Mouse (Mus musculus) embryonic facial prominence, embryonic 14.5 days (tissue): ENCODE data around the gene Trim69. TPM values are rescaled to one million over a fixed set of nuclear protein-coding genes. Genes with fewer than 3 reads are reported as not detected.

Experiments
- ATAC-seq: fragments of 200-750 bp; cut with Nextera tagmentation; 2 replicates; pipeline ENCODE4 v1.8.0; 2017; ENCODE audit warnings: low read depth, moderate number of reproducible peaks, moderate TSS enrichment
- DNase-seq: peaks from one replicate; pipeline ENCODE4 v3.0.0-alpha.2; 2015; ENCODE audit warnings: low spot score
- H3K27ac ChIP-seq: fragments of 300-500 bp; sonication (generic); replicated peaks from 2 replicates; pipeline ENCODE4 v1.5.1; 2014; ENCODE audit warnings: low read depth, mild to moderate bottlenecking, low read length, moderate library complexity
- H3K27me3 ChIP-seq: fragments of 300-500 bp; sonication (generic); replicated peaks from 2 replicates; pipeline ENCODE4 v1.6.1; 2014; ENCODE audit warnings: low read length; ENCODE audit not compliant: control insufficient read depth, insufficient read depth
- H3K36me3 ChIP-seq: fragments of 300-500 bp; sonication (generic); 2 replicates; pipeline ENCODE4 v1.6.1; 2014; ENCODE audit warnings: low read length, mixed read lengths; ENCODE audit not compliant: control insufficient read depth, insufficient read depth
- H3K4me1 ChIP-seq: fragments of 300-500 bp; sonication (generic); 2 replicates; pipeline ENCODE4 v1.6.1; 2014; ENCODE audit warnings: antibody characterized with exemption, low read length; ENCODE audit not compliant: control insufficient read depth, insufficient read depth
- H3K4me2 ChIP-seq: fragments of 300-500 bp; sonication (generic); 2 replicates; pipeline ENCODE4 v1.6.1; 2014; ENCODE audit warnings: low read depth, mild to moderate bottlenecking, low read length, moderate library complexity, mixed read lengths
- H3K4me3 ChIP-seq: fragments of 300-500 bp; sonication (generic); 2 replicates; pipeline ENCODE4 v1.5.1; 2014; ENCODE audit warnings: low read depth, mild to moderate bottlenecking, low read length
- H3K9ac ChIP-seq: fragments of 300-500 bp; sonication (generic); 2 replicates; pipeline ENCODE4 v1.6.1; 2014; ENCODE audit warnings: low read depth, mild to moderate bottlenecking, low read length, moderate library complexity, mixed read lengths
- H3K9me3 ChIP-seq: fragments of 300-500 bp; sonication (generic); 2 replicates; pipeline ENCODE4 v1.6.1; 2016; ENCODE audit warnings: low read length; ENCODE audit not compliant: control insufficient read depth
- WGBS: fragments of 180-500 bp; shearing (Covaris S2); extraction: QIAGEN DNeasy Blood & Tissue Kit; methylation state at CpG from one replicate; pipeline ENCODE4 v1.1.7; 2014; 5-methylcytosine and 5-hydroxymethylcytosine counted together
- polyA plus RNA-seq: library from polyadenylated mRNA; unstranded; fragments of >200 nt; fragmentation: Nextera tagmentation; extraction: Ambion mirVana; gene quantifications from 2 replicates; pipeline ENCODE4 v1.2.1, GENCODE M21; 2014

The Trim69 gene
- polyA plus RNA-seq, 1 experiment from 2014 or later: 0.10 TPM

DNA sequence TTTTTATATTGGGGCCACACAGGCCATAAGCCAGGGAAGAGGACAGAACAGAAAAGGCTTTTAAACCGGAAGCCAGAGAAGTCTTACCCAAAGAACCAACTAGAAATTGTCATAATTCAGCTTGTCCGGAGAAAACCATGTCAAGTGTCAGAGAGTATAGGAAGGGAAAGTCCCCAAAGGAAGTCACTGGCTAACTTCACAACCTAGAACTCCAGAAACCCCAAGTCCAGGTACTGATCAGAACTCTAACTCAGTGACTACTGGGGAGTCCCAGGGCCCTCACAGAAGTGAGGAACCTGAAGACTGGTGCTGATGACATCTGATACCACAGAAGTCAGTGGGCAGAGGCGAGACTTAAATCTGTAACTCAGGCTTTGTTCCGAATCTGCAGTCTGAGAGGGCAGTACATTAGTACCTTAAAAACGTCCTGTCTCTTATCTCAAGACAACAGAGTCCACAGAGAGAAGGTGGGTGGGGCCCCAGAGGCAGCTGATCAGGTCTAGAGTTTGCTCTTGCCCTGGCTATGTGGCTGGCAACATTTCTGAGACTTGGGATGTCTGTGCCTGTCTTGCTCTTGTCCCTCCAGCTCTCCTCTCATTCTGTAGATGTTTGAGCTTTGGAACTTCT lies 22.5 kb upstream of the Trim69 start:
- Histone ChIP-seq H3K9me3 (no peaks in the 10 kb centered on the region), H3K4me3 (no peak overlapping the region), H3K9ac (no peak overlapping the region), H3K27ac (no peak overlapping the region), H3K4me2 (no peak overlapping the region), H3K36me3 (no peaks in the 10 kb centered on the region), H3K27me3 (no peaks in the 10 kb centered on the region), H3K4me1 (no peaks in the 10 kb centered on the region)
- ATAC-seq (no peak), DNase-seq (no peak)
- 59% methylated on average over 5 of the region's 5 CpGs for WGBS

GRCm38 (mm10) chr2:122140815-122141214 lies 19.7 kb upstream of the Trim69 start:
- Histone ChIP-seq H3K36me3 (no peaks in the 10 kb centered on the region), H3K4me2 (no peak overlapping the region), H3K9ac (no peak overlapping the region), H3K27ac (no peak overlapping the region), H3K27me3 (no peaks in the 10 kb centered on the region), H3K4me3 (no peak overlapping the region), H3K9me3 (no peaks in the 10 kb centered on the region), H3K4me1 (no peaks in the 10 kb centered on the region)
- DNase-seq (no peak), ATAC-seq (no peak)
- 82% methylated on average over 2 of the region's 2 CpGs for WGBS

DNA sequence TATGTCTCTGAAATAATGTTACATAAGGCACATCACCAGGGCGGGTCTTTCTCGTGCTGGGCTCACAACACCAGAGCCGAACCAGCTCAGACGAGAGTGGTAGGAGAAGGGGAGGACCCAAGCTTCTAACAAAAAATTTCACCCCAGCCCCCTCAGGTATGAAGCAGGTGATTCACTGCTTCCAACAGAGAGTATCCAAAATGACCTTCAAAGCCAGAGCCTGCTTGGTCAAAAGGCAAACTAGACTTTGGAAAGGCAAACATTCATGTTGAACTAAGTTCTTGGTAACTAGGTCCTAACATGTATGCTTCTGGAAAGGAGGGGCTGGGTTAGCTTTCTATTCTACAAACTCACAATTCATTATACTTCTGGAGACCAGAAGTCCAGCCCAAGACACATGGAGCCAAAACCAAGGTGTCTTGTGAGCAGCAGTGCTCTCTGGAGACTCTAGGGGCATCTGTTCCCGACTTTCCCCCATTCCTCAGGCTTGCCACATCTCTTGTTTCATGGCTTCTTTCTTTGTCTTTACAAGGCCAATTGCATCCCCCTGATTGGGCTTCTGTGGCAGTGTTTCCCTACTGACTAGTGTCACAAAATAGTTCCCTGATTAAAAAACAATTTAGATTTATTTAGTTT lies 19.1 kb upstream of the Trim69 start:
- no peak for ATAC-seq
- H3K27ac ChIP-seq: no peak overlapping the region

DNA sequence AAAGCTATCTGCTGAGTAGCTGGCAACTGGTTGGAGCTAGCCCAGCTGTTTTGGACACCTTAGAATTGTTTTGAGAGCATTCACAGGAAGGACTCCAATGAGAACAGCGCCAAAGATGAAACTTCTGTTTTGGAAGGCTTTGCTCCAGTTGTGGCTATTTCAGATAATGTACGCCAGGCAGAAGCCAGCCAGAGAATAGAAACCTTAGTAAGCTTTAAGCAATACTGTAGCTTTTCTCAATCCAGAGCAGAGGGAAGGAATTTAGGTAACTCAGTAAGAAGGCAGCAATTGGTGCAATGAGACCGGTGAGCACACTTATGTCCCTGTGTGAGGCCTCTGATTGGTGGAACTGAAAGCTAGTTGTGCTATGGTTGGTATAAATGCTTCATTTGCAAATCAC lies 17.4 kb upstream of the Trim69 start:
- 92% methylated on average over 3 of the region's 3 CpGs for WGBS
- H3K36me3 ChIP-seq: no peaks in the 10 kb centered on the region
- no peaks in the 10 kb centered on the region for H3K9me3 ChIP-seq
- no peak overlapping the region for H3K4me3 ChIP-seq
- no peak overlapping the region for H3K9ac ChIP-seq
- no peak for ATAC-seq
- H3K4me2 ChIP-seq: no peak overlapping the region
- no peak overlapping the region for H3K27ac ChIP-seq
- H3K27me3 ChIP-seq: no peaks in the 10 kb centered on the region
- no peaks in the 10 kb centered on the region for H3K4me1 ChIP-seq
- DNase-seq: no peak

More for the DNA sequence above, 19.1 kb upstream of the Trim69 start:
- Histone ChIP-seq H3K4me3 (no peak overlapping the region), H3K4me1 (no peaks in the 10 kb centered on the region), H3K4me2 (no peak overlapping the region), H3K27me3 (no peaks in the 10 kb centered on the region), H3K9ac (no peak overlapping the region), H3K9me3 (no peaks in the 10 kb centered on the region), H3K36me3 (no peaks in the 10 kb centered on the region)
- no peak for DNase-seq
- 70% methylated on average over 5 of the region's 5 CpGs for WGBS

DNA sequence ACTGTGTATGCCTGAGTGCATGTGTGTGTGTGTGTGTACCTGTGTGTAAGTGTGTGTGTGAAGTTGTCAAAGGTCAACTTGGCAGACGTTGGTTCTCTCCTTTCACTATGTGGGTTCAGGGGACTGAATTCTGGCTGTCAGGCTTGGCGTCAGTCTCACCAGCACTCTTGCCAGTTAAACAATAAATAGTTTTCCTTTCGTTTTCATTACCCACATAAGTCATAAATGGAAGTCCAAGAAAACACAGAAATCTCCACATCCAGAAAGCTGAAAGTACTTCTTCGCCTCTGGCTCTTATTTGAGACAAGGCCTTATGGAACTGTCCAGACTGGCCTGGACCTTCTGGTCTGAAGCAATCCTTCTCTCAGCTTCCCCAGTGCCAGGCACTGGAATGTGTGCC lies 14.7 kb upstream of the Trim69 start:
- Histone ChIP-seq H3K9ac (no peak overlapping the region), H3K36me3 (no peaks in the 10 kb centered on the region), H3K27ac (no peak overlapping the region), H3K27me3 (no peaks in the 10 kb centered on the region), H3K4me2 (no peak overlapping the region), H3K9me3 (no peaks in the 10 kb centered on the region), H3K4me3 (no peak overlapping the region), H3K4me1 (0 out of 2 replicates have a peak, but pooled peaks cover 5% of the 10 kb centered on the region)
- WGBS: 67% methylated on average over 4 of the region's 4 CpGs
- ATAC-seq (no peak), DNase-seq (no peak)

DNA sequence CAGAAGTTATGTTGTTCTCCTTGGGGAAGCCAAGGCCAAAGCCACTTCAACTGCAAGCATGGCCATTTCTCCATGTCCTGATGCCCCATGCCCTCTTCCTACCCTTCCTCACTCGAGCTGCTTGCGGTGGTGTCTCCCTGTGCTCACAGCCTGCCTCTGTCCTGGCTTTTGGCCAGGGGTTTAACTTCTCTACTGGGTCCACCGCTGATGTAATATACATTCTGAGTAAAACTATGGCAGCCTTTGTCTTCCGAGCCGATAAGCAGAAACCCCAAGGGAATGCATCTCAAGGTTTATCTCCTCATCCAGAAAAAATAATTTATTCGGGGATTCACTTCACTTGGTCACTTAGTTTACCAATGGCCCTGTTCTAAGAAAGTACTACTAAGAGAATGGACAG lies 13.8 kb upstream of the Trim69 start:
- Histone ChIP-seq H3K9me3 (no peaks in the 10 kb centered on the region), H3K4me1 (0 out of 2 replicates have a peak, but pooled peaks cover 5% of the 10 kb centered on the region), H3K4me3 (no peak overlapping the region), H3K36me3 (0 out of 2 replicates have a peak, but pooled peaks cover 2% of the 10 kb centered on the region), H3K9ac (no peak overlapping the region), H3K27me3 (no peaks in the 10 kb centered on the region), H3K4me2 (peak overlapping the region; percentile 65; the same call in 1 of the 2 replicates), H3K27ac (no peak overlapping the region)
- DNase-seq: no peak
- WGBS: 72% methylated on average over 6 of the region's 6 CpGs
- no peak for ATAC-seq

DNA sequence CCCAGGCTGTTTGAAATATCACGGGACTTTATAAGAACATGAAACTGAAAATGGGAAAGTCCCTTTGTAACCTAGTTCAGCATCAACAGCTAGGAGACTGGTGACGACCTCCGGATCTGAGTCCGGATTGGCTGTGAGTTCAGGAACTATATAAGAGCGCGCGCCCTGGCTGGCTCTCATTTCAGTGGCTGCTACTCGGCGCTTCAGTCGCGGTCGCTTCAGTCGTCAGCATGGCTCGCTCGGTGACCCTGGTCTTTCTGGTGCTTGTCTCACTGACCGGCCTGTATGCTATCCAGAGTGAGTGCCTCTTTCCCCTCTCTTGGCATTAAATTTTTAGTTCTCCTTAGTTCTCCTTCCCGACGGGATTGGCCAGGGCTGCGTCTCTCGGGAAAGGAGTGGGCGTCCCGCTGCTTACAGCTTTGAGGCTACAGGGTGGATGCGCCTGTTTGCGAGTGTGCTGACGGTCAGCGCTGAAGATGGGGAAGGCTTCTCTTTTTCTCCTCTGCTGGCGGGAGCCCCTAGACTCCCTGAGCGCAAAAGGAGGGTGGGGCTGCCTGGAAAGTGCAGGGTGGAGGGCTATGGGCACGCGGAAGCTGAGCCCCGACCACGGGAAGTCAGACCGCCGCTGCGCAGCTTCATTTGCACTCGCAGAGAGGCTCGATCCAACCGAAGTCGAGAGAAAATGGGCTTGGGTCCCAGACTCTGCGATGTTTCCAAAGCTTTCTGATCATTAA lies 12.8 kb upstream of the Trim69 start, which contains the start of gene B2m:
B2m (plus strand) TSS at position 179 of the 734 bp plus-strand sequence.
- Histone ChIP-seq H3K36me3 (0 out of 2 replicates have a peak, but pooled peaks cover 6% of the 10 kb centered on the region), H3K4me2 (peak within 1 kb of the TSS; percentile 65), H3K27ac (peak within 1 kb of the TSS; percentile 84), H3K9me3 (no peaks in the 10 kb centered on the region), H3K4me1 (0 out of 2 replicates have a peak, but pooled peaks cover 5% of the 10 kb centered on the region), H3K4me3 (peak within 1 kb of the TSS; percentile 80), H3K9ac (peak within 1 kb of the TSS; percentile 76), H3K27me3 (no peaks in the 10 kb centered on the region)
- under 1% methylated on average over 40 of the region's 40 CpGs for WGBS
- ATAC-seq (peak; percentile 98), DNase-seq (peak; percentile 98)

DNA sequence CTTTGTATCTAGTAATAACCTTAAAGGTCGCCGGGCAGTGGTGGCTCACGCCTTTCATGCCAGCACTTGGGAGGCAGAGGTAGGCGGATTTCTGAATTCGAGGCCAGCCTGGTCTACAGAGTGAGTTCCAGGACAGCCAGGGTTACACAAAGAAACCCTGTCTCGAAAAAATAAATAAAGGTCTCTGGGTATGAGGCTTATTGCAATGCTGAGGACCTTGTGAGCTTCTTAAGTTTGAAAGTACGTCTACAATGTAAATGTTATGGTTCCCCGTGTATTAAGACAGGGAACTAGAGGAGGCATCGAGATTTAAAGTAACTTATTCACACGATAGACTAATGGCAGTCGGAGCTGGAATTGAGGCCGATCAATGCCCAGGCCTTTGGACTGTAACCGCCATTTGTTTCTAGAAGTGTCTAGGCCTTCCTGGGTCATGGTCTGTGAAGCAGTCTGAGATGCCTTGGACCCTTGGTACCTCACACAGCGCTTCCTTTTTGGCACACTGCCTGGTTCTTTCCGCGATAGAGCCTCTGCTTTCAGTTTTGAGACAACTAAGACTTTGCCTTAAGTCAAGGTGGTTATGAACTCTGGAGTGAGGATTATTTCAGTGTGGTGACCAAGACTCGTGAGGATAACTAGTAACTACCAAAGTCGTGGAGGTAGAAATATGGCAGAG lies 12.1 kb upstream of the Trim69 start:
- Histone ChIP-seq H3K9ac (peak overlapping the region; percentile 76), H3K27me3 (no peaks in the 10 kb centered on the region), H3K4me3 (peak overlapping the region; percentile 80), H3K4me2 (peak overlapping the region; percentile 65), H3K4me1 (0 out of 2 replicates have a peak, but pooled peaks cover 5% of the 10 kb centered on the region), H3K9me3 (no peaks in the 10 kb centered on the region), H3K36me3 (0 out of 2 replicates have a peak, but pooled peaks cover 6% of the 10 kb centered on the region), H3K27ac (peak overlapping the region; percentile 84; the same call in 1 of the 2 replicates)
- no peak for ATAC-seq
- 26% methylated on average over 18 of the region's 18 CpGs for WGBS
- DNase-seq: peak; percentile 71
